Mouse (Mus musculus) neural tube, embryonic 14.5 days (tissue): ENCODE measurements around the gene Alox5. TPM values are rescaled to one million over a fixed set of nuclear protein-coding genes. Genes with fewer than 3 reads are reported as not detected.
"Not testable (repeated sequence)": the region's sequence is repeated elsewhere in the genome, so short reads cannot be mapped to it uniquely, and the experiment has no call there.

ENCODE experiments used
- ATAC-seq: fragments of 200-750 bp; cut with Nextera tagmentation; 2 replicates; pipeline ENCODE4 v1.8.0; 2017; ENCODE audit warnings: low read depth, mild to moderate bottlenecking, moderate TSS enrichment, moderate library complexity
- H3K27ac ChIP-seq: fragments of 300-500 bp; sonication (generic); 2 replicates; pipeline ENCODE4 v1.5.1; 2014; ENCODE audit warnings: low read depth, mild to moderate bottlenecking, control low read depth, low read length, moderate library complexity, mixed read lengths
- H3K27me3 ChIP-seq: fragments of 300-500 bp; sonication (generic); 2 replicates; pipeline ENCODE4 v1.6.1; 2014; ENCODE audit warnings: low read length; ENCODE audit not compliant: control insufficient read depth, insufficient read depth
- H3K36me3 ChIP-seq: fragments of 300-500 bp; sonication (generic); 2 replicates; pipeline ENCODE4 v1.6.1; 2014; ENCODE audit warnings: low read length, mixed read lengths; ENCODE audit not compliant: control insufficient read depth, insufficient read depth
- H3K4me1 ChIP-seq: fragments of 300-500 bp; sonication (generic); 2 replicates; pipeline ENCODE4 v1.6.1; 2014; ENCODE audit warnings: low read length; ENCODE audit not compliant: control insufficient read depth, insufficient read depth
- H3K4me2 ChIP-seq: fragments of 300-500 bp; sonication (generic); 2 replicates; pipeline ENCODE4 v1.6.1; 2014; ENCODE audit warnings: mild to moderate bottlenecking, low read depth, low read length, control low read depth
- H3K4me3 ChIP-seq: fragments of 300-500 bp; sonication (generic); 2 replicates; pipeline ENCODE4 v1.5.1; 2014; ENCODE audit warnings: low read depth, low read length, control low read depth, mixed read lengths
- H3K9ac ChIP-seq: fragments of 300-500 bp; sonication (generic); replicated peaks from 2 replicates; pipeline ENCODE4 v1.6.1; 2014; ENCODE audit warnings: low read depth, mild to moderate bottlenecking, control low read depth, low read length, mixed read lengths
- H3K9me3 ChIP-seq: fragments of 300-500 bp; sonication (generic); 2 replicates; pipeline ENCODE4 v1.6.1; 2016; ENCODE audit warnings: low read length; ENCODE audit not compliant: control insufficient read depth
- WGBS: fragments of 180-500 bp; shearing (Covaris S2); extraction: QIAGEN DNeasy Blood & Tissue Kit; methylation state at CpG from one replicate; pipeline ENCODE4 v1.1.7; 2014; 5-methylcytosine and 5-hydroxymethylcytosine counted together
- polyA plus RNA-seq: library from polyadenylated mRNA; unstranded; fragments of >200 nt; fragmentation: Nextera tagmentation; extraction: Ambion mirVana; gene quantifications from 2 replicates; pipeline ENCODE4 v1.2.1, GENCODE M21; 2014

The Alox5 gene
- polyA plus RNA-seq, result 0.72 and 0.88 TPM in 2 replicates

GRCm38 (mm10) chr6:116460544-116461283, at the start of gene Alox5:
Gene Alox5 (minus strand): TSS chr6:116461178.
- Histone ChIP-seq H3K4me1 (peaks cover 6% of the 10 kb centered on the region; the same call in 1 of the 2 replicates), H3K36me3 (no peaks in the 10 kb centered on the region), H3K27me3 (0 out of 2 replicates have a peak, but pooled peaks cover 4% of the 10 kb centered on the region), H3K9ac (no peak within 1 kb of the TSS; the same call in 1 of the 2 replicates), H3K4me3 (peak within 1 kb of the TSS; percentile 24), H3K9me3 (no peaks in the 10 kb centered on the region), H3K27ac (no peak within 1 kb of the TSS), H3K4me2 (peak within 1 kb of the TSS; percentile 56)
- ATAC-seq, result peak; percentile 68; the same call in 1 of the 2 replicates
- WGBS, result 4% methylated on average over 43 of the region's 43 CpGs

GRCm38 (mm10) chr6:116506302-116507003, 45.5 kb upstream of the Alox5 start, which contains the start of gene Olfr212:
Gene Olfr212 (plus strand): TSS chr6:116506516.
- H3K36me3 ChIP-seq, H3K4me2 ChIP-seq, H3K4me3 ChIP-seq, H3K4me1 ChIP-seq, H3K9me3 ChIP-seq, H3K27ac ChIP-seq, H3K9ac ChIP-seq, H3K27me3 ChIP-seq, ATAC-seq: not testable (repeated sequence)
- WGBS, result 95% methylated on average over 20 of the region's 20 CpGs

GRCm38 (mm10) chr6:116495960-116496359, 35.0 kb upstream of the Alox5 start:
- no peak for ATAC-seq
- Histone ChIP-seq H3K9ac (no peak overlapping the region), H3K9me3 (no peaks in the 10 kb centered on the region), H3K27me3 (no peaks in the 10 kb centered on the region), H3K4me3 (no peak overlapping the region), H3K4me2 (no peak overlapping the region), H3K27ac (no peak overlapping the region), H3K36me3 (no peaks in the 10 kb centered on the region), H3K4me1 (no peaks in the 10 kb centered on the region)
- WGBS, result 96% methylated on average over 1 of the region's 1 CpGs

GRCm38 (mm10) chr6:116493742-116494141, 32.8 kb upstream of the Alox5 start:
- H3K36me3 ChIP-seq, result no peaks in the 10 kb centered on the region
- H3K9ac ChIP-seq, result no peak overlapping the region
- no peak overlapping the region for H3K27ac ChIP-seq
- no peak for ATAC-seq
- no peaks in the 10 kb centered on the region for H3K9me3 ChIP-seq
- H3K4me2 ChIP-seq, result no peak overlapping the region
- 92% methylated on average over 5 of the region's 5 CpGs for WGBS
- no peaks in the 10 kb centered on the region for H3K4me1 ChIP-seq
- H3K27me3 ChIP-seq, result no peaks in the 10 kb centered on the region
- no peak overlapping the region for H3K4me3 ChIP-seq

- no peaks in the 10 kb centered on the region for H3K36me3 ChIP-seq
- H3K4me2 ChIP-seq, result no peak within 1 kb of the TSS
- no peaks in the 10 kb centered on the region for H3K9me3 ChIP-seq
- no peak within 1 kb of the TSS for H3K9ac ChIP-seq
- H3K27me3 ChIP-seq, result no peaks in the 10 kb centered on the region
- no peaks in the 10 kb centered on the region for H3K4me1 ChIP-seq
- H3K27ac ChIP-seq, result no peak within 1 kb of the TSS
- ATAC-seq, result no peak
- WGBS, result 70% methylated on average over 4 of the region's 4 CpGs
- H3K4me3 ChIP-seq, result no peak within 1 kb of the TSS
Measured at GRCm38 (mm10) chr6:116488791-116489190, 27.8 kb upstream of the Alox5 start, which contains the start of gene Olfr211. Gene Olfr211 (plus strand): TSS chr6:116489091.

GRCm38 (mm10) chr6:116486833-116487232, 25.9 kb upstream of the Alox5 start:
- Histone ChIP-seq H3K4me2 (no peak overlapping the region), H3K4me3 (no peak overlapping the region), H3K4me1 (no peaks in the 10 kb centered on the region), H3K9ac (no peak overlapping the region), H3K9me3 (no peaks in the 10 kb centered on the region), H3K36me3 (no peaks in the 10 kb centered on the region), H3K27ac (no peak overlapping the region), H3K27me3 (no peaks in the 10 kb centered on the region)
- 74% methylated on average over 1 of the region's 1 CpGs for WGBS
- no peak for ATAC-seq

- no peaks in the 10 kb centered on the region for H3K4me1 ChIP-seq
- H3K9me3 ChIP-seq, result no peaks in the 10 kb centered on the region
- ATAC-seq, result no peak
- WGBS, result 61% methylated on average over 1 of the region's 1 CpGs
- H3K27ac ChIP-seq, result no peak overlapping the region
- H3K36me3 ChIP-seq, result no peaks in the 10 kb centered on the region
- no peaks in the 10 kb centered on the region for H3K27me3 ChIP-seq
- H3K4me3 ChIP-seq, result no peak overlapping the region
- no peak overlapping the region for H3K4me2 ChIP-seq
- no peak overlapping the region for H3K9ac ChIP-seq
Measured at GRCm38 (mm10) chr6:116485081-116485480, 24.1 kb upstream of the Alox5 start.

- Histone ChIP-seq H3K4me2 (no peak overlapping the region), H3K27me3 (no peaks in the 10 kb centered on the region)
- WGBS, result 29% methylated on average over 3 of the region's 3 CpGs
Measured at GRCm38 (mm10) chr6:116468081-116468480, 7.1 kb upstream of the Alox5 start.

GRCm38 (mm10) chr6:116459232-116459631, 1.7 kb downstream of the Alox5 start:
- Histone ChIP-seq H3K9ac (no peak overlapping the region), H3K36me3 (no peaks in the 10 kb centered on the region), H3K4me2 (no peak overlapping the region), H3K4me1 (peaks cover 6% of the 10 kb centered on the region; the same call in 1 of the 2 replicates), H3K9me3 (no peaks in the 10 kb centered on the region), H3K4me3 (no peak overlapping the region), H3K27me3 (0 out of 2 replicates have a peak, but pooled peaks cover 4% of the 10 kb centered on the region), H3K27ac (no peak overlapping the region)
- no peak for ATAC-seq
- WGBS, result 77% methylated on average over 2 of the region's 2 CpGs

More at GRCm38 (mm10) chr6:116468081-116468480, 7.1 kb upstream of the Alox5 start:
- Histone ChIP-seq H3K27ac (no peak overlapping the region), H3K4me1 (no peaks in the 10 kb centered on the region), H3K9ac (no peak overlapping the region), H3K36me3 (no peaks in the 10 kb centered on the region), H3K4me3 (no peak overlapping the region), H3K9me3 (no peaks in the 10 kb centered on the region)
- no peak for ATAC-seq
